In genomic region chr10:34166971-34167370, GRCm38 (mm10) we compare ENCODE assay signal across 20 mouse cellular contexts. TPM values are rescaled to one million over a fixed set of nuclear protein-coding genes. Genes with fewer than 3 reads are reported as not detected.
"Had no signal": no experiment of that assay in that cellular context is flagged by ENCODE, and none has a peak within 500 bp of the region (broad histone marks: within the 10 kb centered on the region; RNA-seq: fewer than 3 reads in every experiment).

No protein-coding gene starts in this region.

- H3K4me1 ChIP-seq: midbrain, embryonic 10.5 days; midbrain, embryonic 12.5 days; neural tube, embryonic 13.5 days; neural tube, embryonic 15.5 days had no signal

- H3K27ac ChIP-seq: midbrain, embryonic 10.5 days; midbrain, embryonic 12.5 days; neural tube, embryonic 13.5 days; neural tube, embryonic 15.5 days had no signal

- H3K4me3 ChIP-seq: midbrain, embryonic 10.5 days; midbrain, embryonic 12.5 days; myocyte; neural tube, embryonic 13.5 days; neural tube, embryonic 15.5 days had no signal

- H3K9ac ChIP-seq: lung, embryonic 14.5 days; midbrain, embryonic 12.5 days; neural tube, embryonic 13.5 days; neural tube, embryonic 15.5 days had no signal

- H3K27me3 ChIP-seq: midbrain, embryonic 12.5 days; neural tube, embryonic 13.5 days; neural tube, embryonic 15.5 days had no signal

- H3K36me3 ChIP-seq: midbrain, embryonic 12.5 days; neural tube, embryonic 13.5 days; neural tube, embryonic 15.5 days had no signal

- ATAC-seq: midbrain, embryonic 16.5 days had no signal

- H3K9me3 ChIP-seq: midbrain, embryonic 10.5 days; midbrain, embryonic 12.5 days; neural tube, embryonic 13.5 days; neural tube, embryonic 15.5 days had no signal

- H3K4me2 ChIP-seq: lung, embryonic 14.5 days; midbrain, embryonic 12.5 days; neural tube, embryonic 13.5 days; neural tube, embryonic 15.5 days had no signal

- DNase-seq: lung, adult 18-20 months; lung, embryonic 14.5 days; lung, postnatal 10 days; lung, postnatal 4 days; midbrain, embryonic 14.5 days; retina, postnatal 1 day; right cerebral cortex, adult 18-20 months; right cerebral cortex, postnatal 25 days; right cerebral cortex, postnatal 4 days; spleen, adult 18-20 months; thymus, adult 18-20 months; thymus, postnatal 14 days; thymus, postnatal 36 days had no signal

RNA-seq across cellular contexts. Expression of gene Calhm6, which starts 39.2 kb away (rescaled TPM):
- polyA plus RNA-seq: neural tube, embryonic 11.5 days had no signal
